Mouse (Mus musculus) stomach, embryonic 14.5 days (tissue): ENCODE results near the gene Gm49361. TPM values are rescaled to one million over a fixed set of nuclear protein-coding genes. Genes with fewer than 3 reads are reported as not detected.

ENCODE experiments used
- ATAC-seq: fragments of 200-750 bp; cut with Nextera tagmentation; 2 replicates; pipeline ENCODE4 v1.8.0; 2017; ENCODE audit warnings: low read depth, moderate TSS enrichment; ENCODE audit not compliant: insufficient number of reproducible peaks, insufficient read depth, low FRiP score
- H3K27ac ChIP-seq: fragments of 300-500 bp; sonication (generic); 2 replicates; pipeline ENCODE4 v1.5.1; 2014; ENCODE audit warnings: mild to moderate bottlenecking, low read length, moderate library complexity, mixed read lengths
- H3K27me3 ChIP-seq: fragments of 300-500 bp; sonication (generic); 2 replicates; pipeline ENCODE4 v1.6.1; 2014; ENCODE audit warnings: low read length, control low read depth, mixed read lengths; ENCODE audit not compliant: control insufficient read depth, insufficient read depth
- H3K36me3 ChIP-seq: fragments of 300-500 bp; sonication (generic); 2 replicates; pipeline ENCODE4 v1.6.1; 2014; ENCODE audit warnings: mild to moderate bottlenecking, control low read depth, low read length, moderate library complexity, mixed read lengths; ENCODE audit not compliant: control insufficient read depth, insufficient read depth
- H3K4me1 ChIP-seq: fragments of 300-500 bp; sonication (generic); 2 replicates; pipeline ENCODE4 v1.6.1; 2014; ENCODE audit warnings: low read length, control low read depth, mixed read lengths; ENCODE audit not compliant: control insufficient read depth, insufficient read depth
- H3K4me2 ChIP-seq: fragments of 300-500 bp; sonication (generic); replicated peaks from 2 replicates; pipeline ENCODE4 v1.6.1; 2014; ENCODE audit warnings: low read depth, low read length, control low read depth
- H3K4me3 ChIP-seq: fragments of 300-500 bp; sonication (generic); 2 replicates; pipeline ENCODE4 v1.5.1; 2014; ENCODE audit warnings: low read depth, low read length, control low read depth
- H3K9ac ChIP-seq: fragments of 300-500 bp; sonication (generic); replicated peaks from 2 replicates; pipeline ENCODE4 v1.6.1; 2014; ENCODE audit warnings: low read depth, mild to moderate bottlenecking, control low read depth, low read length, moderate library complexity, mixed read lengths
- H3K9me3 ChIP-seq: fragments of 300-500 bp; sonication (generic); 2 replicates; pipeline ENCODE4 v1.6.1; 2016; ENCODE audit warnings: low read depth, low read length, control low read depth; ENCODE audit not compliant: control insufficient read depth
- WGBS: fragments of 180-500 bp; shearing (Covaris S2); extraction: QIAGEN DNeasy Blood & Tissue Kit; methylation state at CpG from one replicate; pipeline ENCODE4 v1.1.7; 2014; 5-methylcytosine and 5-hydroxymethylcytosine counted together
- polyA plus RNA-seq: library from polyadenylated mRNA; unstranded; fragments of >200 nt; fragmentation: Nextera tagmentation; extraction: Ambion mirVana; gene quantifications from 2 replicates; pipeline ENCODE4 v1.2.1, GENCODE M21; 2014

The Gm49361 gene
- polyA plus RNA-seq, 1 experiment from 2014 or later, result not detected

GRCm38 (mm10) chr14:57593279-57593678 lies 152.6 kb downstream of the Gm49361 start:
- Histone ChIP-seq H3K4me1 (no peaks in the 10 kb centered on the region), H3K4me2 (no peak overlapping the region), H3K4me3 (no peak overlapping the region), H3K36me3 (peaks cover 36% of the 10 kb centered on the region), H3K27me3 (no peaks in the 10 kb centered on the region), H3K27ac (no peak overlapping the region), H3K9ac (no peak overlapping the region), H3K9me3 (no peaks in the 10 kb centered on the region)
- no peak for ATAC-seq
- 94% methylated on average over 5 of the region's 5 CpGs for WGBS

Other genes with a start within 250 kb of the Gm49361 start
- 3.4 and 4.4 TPM in 2 replicates for gene Il17d, start 221.3 kb downstream of the Gm49361 start, polyA plus RNA-seq
- 92.2 and 103 TPM in 2 replicates for gene Eef1akmt1, start 174.5 kb downstream of the Gm49361 start, polyA plus RNA-seq
- 36.1 and 36.2 TPM in 2 replicates for gene Xpo4, start 80.7 kb downstream of the Gm49361 start, polyA plus RNA-seq
- gene Lats2, start 12.3 kb upstream of the Gm49361 start, polyA plus RNA-seq, result 20.8 and 21.5 TPM in 2 replicates
- 41.8 and 59.4 TPM in 2 replicates for gene Sap18, start 52.1 kb upstream of the Gm49361 start, polyA plus RNA-seq
- gene Ska3, start 80.1 kb upstream of the Gm49361 start, polyA plus RNA-seq, result 31.0 and 37.7 TPM in 2 replicates
- gene Mrpl57, start 80.1 kb upstream of the Gm49361 start, polyA plus RNA-seq, result 153 and 167 TPM in 2 replicates
- 75.8 and 82.2 TPM in 2 replicates for gene Zdhhc20, start 144.2 kb upstream of the Gm49361 start, polyA plus RNA-seq